Mouse (Mus musculus) midbrain, embryonic 12.5 days (tissue): ENCODE measurements at regions not wholly inside any gene's neighbourhood (a gene's known extent, or its start where the extent isn't known, plus 50 kb on each side); places are given as distances from the start of the nearest gene placed in this dataset.

Source experiments
- ATAC-seq: fragments of 200-750 bp; cut with Nextera tagmentation; 2 replicates; pipeline ENCODE4 v1.8.0; 2017; ENCODE audit warnings: low read depth, moderate TSS enrichment, moderate library complexity; ENCODE audit not compliant: low FRiP score
- H3K27ac ChIP-seq: fragments of 300-500 bp; sonication (generic); replicated peaks from 2 replicates; pipeline ENCODE4 v1.5.1; 2016; ENCODE audit warnings: mild to moderate bottlenecking
- H3K27me3 ChIP-seq: fragments of 300-500 bp; sonication (generic); 2 replicates; pipeline ENCODE4 v1.6.1; 2016; ENCODE audit warnings: mild to moderate bottlenecking
- H3K36me3 ChIP-seq: fragments of 300-500 bp; sonication (generic); 2 replicates; pipeline ENCODE4 v1.6.1; 2016
- H3K4me1 ChIP-seq: fragments of 300-500 bp; sonication (generic); 2 replicates; pipeline ENCODE4 v1.6.1; 2016
- H3K4me2 ChIP-seq: fragments of 300-500 bp; sonication (generic); replicated peaks from 2 replicates; pipeline ENCODE4 v1.6.1; 2016; ENCODE audit warnings: mild to moderate bottlenecking, moderate library complexity
- H3K4me3 ChIP-seq: fragments of 300-500 bp; sonication (generic); 2 replicates; pipeline ENCODE4 v1.5.1; 2016; ENCODE audit warnings: mild to moderate bottlenecking
- H3K9ac ChIP-seq: fragments of 300-500 bp; sonication (generic); replicated peaks from 2 replicates; pipeline ENCODE4 v1.6.1; 2016; ENCODE audit warnings: mild to moderate bottlenecking, moderate library complexity
- H3K9me3 ChIP-seq: fragments of 300-500 bp; sonication (generic); 2 replicates; pipeline ENCODE4 v1.6.1; 2016; ENCODE audit warnings: mild to moderate bottlenecking
- WGBS: fragments of 180-500 bp; shearing (Covaris S2); methylation state at CpG from one replicate; pipeline ENCODE4 v1.1.7; 2016; 5-methylcytosine and 5-hydroxymethylcytosine counted together

GRCm38 (mm10) chr16:95196622-95197021 is 60.7 kb upstream of the Kcnj15 start:
- Histone ChIP-seq H3K4me1 (0 out of 2 replicates have a peak, but pooled peaks cover 4% of the 10 kb centered on the region), H3K27ac (no peak overlapping the region), H3K4me3 (no peak overlapping the region), H3K9me3 (no peaks in the 10 kb centered on the region), H3K36me3 (no peaks in the 10 kb centered on the region), H3K9ac (no peak overlapping the region), H3K4me2 (no peak overlapping the region), H3K27me3 (no peaks in the 10 kb centered on the region)
- WGBS, result 0% methylated on average over 1 of the region's 1 CpGs
- ATAC-seq, result no peak

GRCm38 (mm10) chr16:95198795-95199563 is 58.4 kb upstream of the Kcnj15 start:
- Histone ChIP-seq H3K4me3 (no peak overlapping the region), H3K4me1 (0 out of 2 replicates have a peak, but pooled peaks cover 4% of the 10 kb centered on the region), H3K27me3 (no peaks in the 10 kb centered on the region), H3K9ac (no peak overlapping the region), H3K27ac (no peak overlapping the region), H3K4me2 (no peak overlapping the region), H3K9me3 (no peaks in the 10 kb centered on the region), H3K36me3 (no peaks in the 10 kb centered on the region)
- no peak for ATAC-seq
- 60% methylated on average over 19 of the region's 19 CpGs for WGBS

- Histone ChIP-seq H3K27me3 (no peaks in the 10 kb centered on the region), H3K9ac (no peak overlapping the region), H3K9me3 (no peaks in the 10 kb centered on the region), H3K36me3 (no peaks in the 10 kb centered on the region), H3K27ac (no peak overlapping the region), H3K4me2 (no peak overlapping the region), H3K4me3 (no peak overlapping the region), H3K4me1 (0 out of 2 replicates have a peak, but pooled peaks cover 4% of the 10 kb centered on the region)
- no peak for ATAC-seq
- WGBS, result 80% methylated on average over 7 of the region's 7 CpGs
Measured at GRCm38 (mm10) chr16:95202126-95202883, 55.1 kb upstream of the Kcnj15 start.

- Histone ChIP-seq H3K36me3 (no peaks in the 10 kb centered on the region), H3K27ac (no peak overlapping the region), H3K27me3 (no peaks in the 10 kb centered on the region), H3K4me2 (no peak overlapping the region), H3K9me3 (no peaks in the 10 kb centered on the region), H3K4me1 (0 out of 2 replicates have a peak, but pooled peaks cover 4% of the 10 kb centered on the region), H3K4me3 (no peak overlapping the region), H3K9ac (no peak overlapping the region)
- no peak for ATAC-seq
- 96% methylated on average over 3 of the region's 3 CpGs for WGBS
Measured at GRCm38 (mm10) chr16:95203026-95203425, 54.3 kb upstream of the Kcnj15 start.

- H3K4me2 ChIP-seq, result no peak overlapping the region
- WGBS, result 84% methylated on average over 3 of the region's 3 CpGs
- no peaks in the 10 kb centered on the region for H3K27me3 ChIP-seq
- H3K9ac ChIP-seq, result no peak overlapping the region
- no peaks in the 10 kb centered on the region for H3K36me3 ChIP-seq
- H3K4me3 ChIP-seq, result no peak overlapping the region
- H3K9me3 ChIP-seq, result no peaks in the 10 kb centered on the region
- H3K4me1 ChIP-seq, result no peaks in the 10 kb centered on the region
- ATAC-seq, result no peak
- H3K27ac ChIP-seq, result no peak overlapping the region
Measured at GRCm38 (mm10) chr16:95203790-95204189, 53.6 kb upstream of the Kcnj15 start.

GRCm38 (mm10) chr16:95204507-95204906 is 52.9 kb upstream of the Kcnj15 start:
- WGBS, result 94% methylated on average over 6 of the region's 6 CpGs
- no peaks in the 10 kb centered on the region for H3K4me1 ChIP-seq
- H3K27ac ChIP-seq, result no peak overlapping the region
- no peak overlapping the region for H3K9ac ChIP-seq
- no peak for ATAC-seq
- no peaks in the 10 kb centered on the region for H3K36me3 ChIP-seq
- no peaks in the 10 kb centered on the region for H3K27me3 ChIP-seq
- no peak overlapping the region for H3K4me2 ChIP-seq
- H3K4me3 ChIP-seq, result no peak overlapping the region
- H3K9me3 ChIP-seq, result no peaks in the 10 kb centered on the region

GRCm38 (mm10) chr16:95206445-95206844 is 50.9 kb upstream of the Kcnj15 start:
- H3K27ac ChIP-seq, result no peak overlapping the region
- no peak overlapping the region for H3K4me2 ChIP-seq
- ATAC-seq, result no peak
- no peaks in the 10 kb centered on the region for H3K9me3 ChIP-seq
- H3K4me3 ChIP-seq, result no peak overlapping the region
- H3K9ac ChIP-seq, result no peak overlapping the region
- WGBS, result 86% methylated on average over 5 of the region's 5 CpGs
- no peaks in the 10 kb centered on the region for H3K4me1 ChIP-seq
- H3K36me3 ChIP-seq, result no peaks in the 10 kb centered on the region
- no peaks in the 10 kb centered on the region for H3K27me3 ChIP-seq

- no peaks in the 10 kb centered on the region for H3K4me1 ChIP-seq
- H3K27ac ChIP-seq, result no peak overlapping the region
- no peak for ATAC-seq
- no peaks in the 10 kb centered on the region for H3K27me3 ChIP-seq
- WGBS, result 77% methylated on average over 6 of the region's 6 CpGs
- no peaks in the 10 kb centered on the region for H3K36me3 ChIP-seq
- H3K9me3 ChIP-seq, result no peaks in the 10 kb centered on the region
- H3K4me2 ChIP-seq, result no peak overlapping the region
- no peak overlapping the region for H3K9ac ChIP-seq
- H3K4me3 ChIP-seq, result no peak overlapping the region
Measured at GRCm38 (mm10) chr16:95207547-95207946, 49.8 kb upstream of the Kcnj15 start.
